Mouse (Mus musculus): ENCODE measurements around the gene Twsg1.

- TF ChIP-seq FLI1 (IDR thresholded peaks at IDR 0.05; ENCODE audit: low read length) (no peak), GATA1 (IDR thresholded peaks at IDR 0.05; ENCODE audit: borderline replicate concordance, low read length) (no peak)
Observed at GRCm38 (mm10) chr17:65872652-65873051, 78.4 kb downstream of the Twsg1 start.

All from megakaryocyte, embryonic 14.5 days (primary cell).